Mouse (Mus musculus): Measurements from ENCODE around the gene Agxt2. TPM values are rescaled to one million over a fixed set of nuclear protein-coding genes. Genes with fewer than 3 reads are reported as not detected.

Gene Agxt2
- not detected in 2 replicates for polyA plus RNA-seq (2012; rRNA removed)

GRCm38 (mm10) chr15:10358039-10358948, at the start of gene Agxt2:
Agxt2 (plus strand) TSS chr15:10358532.
- no peak for DNase-seq (ENCODE audit: low spot score)

- no peak for DNase-seq (ENCODE audit: low spot score)
These were observed 46.5 kb upstream of the Agxt2 start for GRCm38 (mm10) chr15:10311826-10312225.

- DNase-seq (ENCODE audit: low spot score), result no peak
These were observed 44.5 kb upstream of the Agxt2 start for GRCm38 (mm10) chr15:10313522-10314455.

- no peak for DNase-seq (ENCODE audit: low spot score)
These were observed 33.3 kb upstream of the Agxt2 start, which contains the start of gene Gm21973 for GRCm38 (mm10) chr15:10325080-10325479. Gm21973 (plus strand) TSS chr15:10325380.

- no peak for DNase-seq (ENCODE audit: low spot score)
These were observed 27.7 kb upstream of the Agxt2 start for GRCm38 (mm10) chr15:10330626-10331025.

- DNase-seq (ENCODE audit: low spot score), result no peak
These were observed 25.8 kb upstream of the Agxt2 start for GRCm38 (mm10) chr15:10332566-10332965.

GRCm38 (mm10) chr15:10338606-10339005, 19.7 kb upstream of the Agxt2 start:
- no peak for DNase-seq (ENCODE audit: low spot score)

GRCm38 (mm10) chr15:10347044-10347443, 11.3 kb upstream of the Agxt2 start:
- no peak for DNase-seq (ENCODE audit: low spot score)

GRCm38 (mm10) chr15:10366331-10366730, 8.0 kb downstream of the Agxt2 start:
- no peak for DNase-seq (ENCODE audit: low spot score)

- DNase-seq (ENCODE audit: low spot score), result no peak
These were observed 17.1 kb downstream of the Agxt2 start for GRCm38 (mm10) chr15:10375404-10375803.

- DNase-seq (ENCODE audit: low spot score), result no peak
These were observed 20.1 kb downstream of the Agxt2 start for GRCm38 (mm10) chr15:10378338-10378959.

- no peak for DNase-seq (ENCODE audit: low spot score)
These were observed 21.6 kb downstream of the Agxt2 start for GRCm38 (mm10) chr15:10379757-10380458.

- no peak for DNase-seq (ENCODE audit: low spot score)
These were observed 28.9 kb downstream of the Agxt2 start for GRCm38 (mm10) chr15:10387263-10387662.

- no peak for DNase-seq (ENCODE audit: low spot score)
These were observed 41.5 kb downstream of the Agxt2 start for GRCm38 (mm10) chr15:10399795-10400194.

GRCm38 (mm10) chr15:10400415-10400814, 42.1 kb downstream of the Agxt2 start:
- no peak for DNase-seq (ENCODE audit: low spot score)

GRCm38 (mm10) chr15:10409842-10410241, 51.5 kb downstream of the Agxt2 start:
- no peak for DNase-seq (ENCODE audit: low spot score)

- DNase-seq (ENCODE audit: low spot score), result no peak
These were observed 52.5 kb downstream of the Agxt2 start for GRCm38 (mm10) chr15:10410881-10411280.

- DNase-seq (ENCODE audit: low spot score), result no peak
These were observed 55.3 kb downstream of the Agxt2 start for GRCm38 (mm10) chr15:10413656-10414055.

GRCm38 (mm10) chr15:10421138-10421784, 62.9 kb downstream of the Agxt2 start:
- DNase-seq (ENCODE audit: low spot score), result no peak

- DNase-seq (ENCODE audit: low spot score), result no peak
These were observed 63.4 kb downstream of the Agxt2 start for GRCm38 (mm10) chr15:10421785-10422144.

GRCm38 (mm10) chr15:10426124-10426523, 67.8 kb downstream of the Agxt2 start:
- no peak for DNase-seq (ENCODE audit: low spot score)
